Mouse (Mus musculus): ENCODE measurements around the gene Galnt12. TPM values are rescaled to one million over a fixed set of nuclear protein-coding genes. Genes with fewer than 3 reads are reported as not detected.

The Galnt12 gene
- 1.5 TPM for polyA plus RNA-seq (2014; fragmentation: Illumina TruSeq; extraction: RNeasy Lipid Tissue Mini Kit (QIAGEN cat#74804); ENCODE audit: low read depth, low replicate concordance)

DNA sequence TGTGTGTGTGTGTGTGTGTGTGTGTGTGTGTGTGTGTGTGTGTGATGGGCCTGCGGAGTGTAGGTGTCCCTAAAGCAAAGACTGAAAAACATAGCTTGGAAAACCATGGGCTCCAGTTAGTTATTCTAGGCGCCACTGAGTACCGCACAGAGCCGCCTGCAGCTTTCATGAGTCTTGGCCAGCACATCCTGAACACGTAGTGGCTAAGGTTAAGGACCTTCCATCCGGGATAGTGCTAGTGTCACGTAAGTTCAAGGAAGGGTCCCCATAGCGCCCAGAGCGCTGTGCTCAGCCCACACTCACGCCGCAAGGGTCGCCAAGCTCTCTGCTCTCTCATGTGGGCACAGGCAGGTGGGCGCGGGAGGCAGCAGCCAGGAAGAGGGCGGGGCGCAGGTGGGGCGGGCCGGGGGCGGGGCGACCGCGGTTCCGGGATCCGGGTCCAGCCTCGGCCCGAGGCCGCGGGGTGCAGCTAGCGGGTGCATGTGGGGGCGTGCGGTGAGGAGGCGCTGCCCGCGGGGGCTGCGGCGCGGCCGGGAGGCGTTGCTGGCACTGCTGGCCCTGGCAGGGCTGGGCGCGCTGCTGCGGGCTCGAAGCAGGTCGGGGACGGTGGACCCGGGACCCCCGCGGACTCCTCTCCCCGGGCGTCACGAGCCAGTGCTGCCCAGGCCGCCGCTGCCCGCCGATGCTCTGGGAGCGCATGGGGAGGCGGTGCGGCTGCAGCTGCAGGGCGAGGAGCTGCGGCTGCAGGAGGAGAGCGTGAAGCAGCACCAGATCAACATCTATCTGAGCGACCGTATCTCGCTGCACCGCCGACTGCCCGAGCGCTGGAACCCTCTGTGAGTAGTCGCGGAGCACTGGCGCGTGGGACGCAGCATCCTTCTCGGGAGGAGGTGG lies at the start of gene Galnt12:
Gene Galnt12, plus strand, starts transcription at position 417 of the 894 bp plus-strand sequence.

DNA sequence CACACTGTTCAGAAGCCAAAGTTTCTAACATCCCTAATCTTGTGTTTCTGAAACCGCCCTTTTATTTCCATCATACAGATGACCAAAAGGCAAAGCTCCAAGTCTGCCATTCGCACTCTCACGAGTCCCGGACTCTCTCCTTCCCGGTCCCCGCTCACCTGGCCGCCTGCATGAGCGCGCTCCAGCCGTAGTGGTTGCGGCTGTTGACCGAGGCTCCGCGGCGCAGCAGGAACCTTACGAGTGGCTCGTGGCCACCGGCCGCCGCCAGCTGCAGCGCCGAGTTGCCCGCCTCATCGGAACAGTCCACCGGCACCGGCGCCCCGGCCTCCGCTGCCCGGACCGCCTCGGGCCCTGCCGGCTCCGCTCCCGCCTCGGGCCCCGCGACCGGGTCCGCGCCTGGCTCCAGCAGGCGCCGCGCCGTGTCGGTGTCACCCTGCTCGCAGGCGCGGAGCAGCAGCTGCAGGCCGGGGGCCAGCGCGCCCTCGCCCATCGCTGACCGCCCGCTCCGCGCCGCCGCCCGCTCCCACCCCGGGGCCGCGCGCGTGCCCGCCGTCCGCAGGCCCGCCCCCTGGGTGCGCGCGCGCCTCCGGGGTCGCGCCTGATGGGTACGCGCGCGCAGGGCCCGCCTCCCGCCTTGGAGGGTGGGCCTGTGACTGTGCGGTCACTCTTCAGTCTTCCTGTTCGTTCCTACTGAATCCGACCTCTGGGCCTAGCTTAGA lies 34.8 kb upstream of the Galnt12 start, which contains the start of gene Anks6:
Gene Anks6, minus strand, starts transcription at position 637 of the 719 bp plus-strand sequence.

Other genes starting within 250 kb of the Galnt12 start
- not detected for gene Gabbr2, start 100.0 kb upstream of the Galnt12 start, polyA plus RNA-seq (2014; fragmentation: Illumina TruSeq; extraction: RNeasy Lipid Tissue Mini Kit (QIAGEN cat#74804); ENCODE audit: low read depth, low replicate concordance)
- gene Anks6, start 34.5 kb upstream of the Galnt12 start, polyA plus RNA-seq (2014; fragmentation: Illumina TruSeq; extraction: RNeasy Lipid Tissue Mini Kit (QIAGEN cat#74804); ENCODE audit: low read depth, low replicate concordance): 0.28 TPM
- gene Col15a1, start 116.3 kb downstream of the Galnt12 start, polyA plus RNA-seq (2014; fragmentation: Illumina TruSeq; extraction: RNeasy Lipid Tissue Mini Kit (QIAGEN cat#74804); ENCODE audit: low read depth, low replicate concordance): 11.3 TPM

Data from kidney, adult 10 weeks (tissue).